Mouse (Mus musculus) A20 (cell line): ENCODE data around the gene Fpgs.
A peak's percentile ranks its signal among the peaks of the same experiment; 100 is the strongest.

Experiments
- DNase-seq: peaks from one replicate; pipeline ENCODE4 v3.0.0-alpha.2; 2011; ENCODE audit warnings: low read depth, low spot score

The Fpgs gene

GRCm38 (mm10) chr2:32724832-32725790, 21.2 kb upstream of the Fpgs start:
- DNase-seq: no peak

- no peak for DNase-seq
Observed at GRCm38 (mm10) chr2:32724149-32724548, 20.2 kb upstream of the Fpgs start.

DNA sequence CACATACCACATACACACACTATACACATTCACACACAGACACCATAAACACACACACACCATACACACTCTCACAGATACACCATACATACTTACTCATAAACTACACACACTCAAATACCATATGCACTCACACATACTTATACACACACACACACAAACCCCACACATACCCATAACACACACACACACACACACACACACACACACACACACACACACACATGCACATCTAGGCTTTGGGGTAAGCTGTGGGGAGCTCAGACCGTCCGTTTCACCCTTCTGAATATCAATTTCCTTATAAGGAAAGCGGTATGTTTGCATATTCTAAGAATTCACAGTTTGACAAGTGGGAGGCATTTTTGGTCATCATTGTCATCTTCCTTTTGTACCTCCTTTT, 18.6 kb upstream of the Fpgs start:
- peak; percentile 53 for DNase-seq

DNA sequence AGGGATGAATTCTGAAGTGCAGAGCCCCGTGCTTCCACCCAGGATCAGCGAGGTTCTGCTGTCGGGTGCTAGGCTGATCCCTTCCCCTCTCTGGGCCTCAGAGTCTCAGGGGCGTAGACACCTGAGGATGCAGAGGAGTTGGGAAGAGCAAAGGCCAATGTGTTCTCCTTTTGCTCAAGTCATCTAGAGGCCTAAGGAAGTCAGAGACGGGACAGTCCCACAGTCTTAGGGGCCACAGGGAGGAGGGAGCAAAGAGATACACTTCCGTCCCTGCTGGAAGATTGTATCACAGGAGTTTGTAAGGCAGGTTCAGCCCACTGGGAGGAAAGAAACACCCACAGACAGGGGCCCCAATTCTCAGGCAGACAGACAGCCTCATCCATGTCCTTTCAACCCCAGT, 18.1 kb upstream of the Fpgs start:
- DNase-seq: peak; percentile 58

GRCm38 (mm10) chr2:32720681-32721229, 16.8 kb upstream of the Fpgs start, which contains the start of gene Sh2d3c:
TSS of gene Sh2d3c (plus strand) at chr2:32721055.
- peak; percentile 83 for DNase-seq

- peak; percentile 82 for DNase-seq
Observed at GRCm38 (mm10) chr2:32720053-32720452, 16.1 kb upstream of the Fpgs start.

DNA sequence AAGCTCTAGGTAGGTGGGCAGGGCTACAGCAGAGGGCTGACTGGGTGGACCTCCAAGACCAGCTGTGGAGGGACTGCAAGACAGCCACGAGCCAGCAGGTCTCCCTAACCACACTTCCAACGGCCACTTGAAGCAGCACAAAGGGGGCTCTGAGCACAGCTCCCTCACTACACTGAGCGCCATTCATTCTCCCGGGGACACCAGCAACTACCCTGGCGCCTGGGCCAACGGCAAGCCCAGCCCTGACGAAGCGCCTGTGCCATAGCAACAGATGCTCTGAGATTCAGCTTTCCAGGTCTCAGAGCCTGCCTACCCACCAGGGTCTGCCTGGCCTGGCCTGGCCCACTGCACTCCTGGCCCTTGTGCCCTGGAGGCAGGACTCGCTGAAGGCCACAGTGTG, 14.8 kb upstream of the Fpgs start:
- DNase-seq: no peak

DNA sequence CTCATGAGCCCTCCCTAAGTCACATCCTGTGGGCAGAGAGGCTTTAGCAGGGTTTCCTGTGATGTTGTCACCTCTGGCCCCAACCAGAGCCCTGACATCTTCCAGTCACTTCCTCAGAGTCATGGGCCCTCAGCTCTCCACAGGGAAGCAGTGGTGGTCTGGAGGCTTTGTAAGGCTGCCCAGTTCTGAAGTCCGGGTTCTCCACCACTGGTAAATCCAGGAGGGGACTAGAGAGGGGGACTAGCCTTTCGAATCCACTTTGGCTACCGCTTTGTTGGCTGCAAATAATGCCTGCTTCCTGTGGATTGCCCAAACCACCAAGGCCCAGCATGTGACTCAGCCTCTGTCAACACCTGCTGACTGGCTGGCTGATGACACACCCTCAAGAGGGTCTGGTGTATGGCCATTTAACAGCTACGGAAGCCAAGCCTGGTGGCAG, 11.1 kb upstream of the Fpgs start:
- peak; percentile 53 for DNase-seq

DNA sequence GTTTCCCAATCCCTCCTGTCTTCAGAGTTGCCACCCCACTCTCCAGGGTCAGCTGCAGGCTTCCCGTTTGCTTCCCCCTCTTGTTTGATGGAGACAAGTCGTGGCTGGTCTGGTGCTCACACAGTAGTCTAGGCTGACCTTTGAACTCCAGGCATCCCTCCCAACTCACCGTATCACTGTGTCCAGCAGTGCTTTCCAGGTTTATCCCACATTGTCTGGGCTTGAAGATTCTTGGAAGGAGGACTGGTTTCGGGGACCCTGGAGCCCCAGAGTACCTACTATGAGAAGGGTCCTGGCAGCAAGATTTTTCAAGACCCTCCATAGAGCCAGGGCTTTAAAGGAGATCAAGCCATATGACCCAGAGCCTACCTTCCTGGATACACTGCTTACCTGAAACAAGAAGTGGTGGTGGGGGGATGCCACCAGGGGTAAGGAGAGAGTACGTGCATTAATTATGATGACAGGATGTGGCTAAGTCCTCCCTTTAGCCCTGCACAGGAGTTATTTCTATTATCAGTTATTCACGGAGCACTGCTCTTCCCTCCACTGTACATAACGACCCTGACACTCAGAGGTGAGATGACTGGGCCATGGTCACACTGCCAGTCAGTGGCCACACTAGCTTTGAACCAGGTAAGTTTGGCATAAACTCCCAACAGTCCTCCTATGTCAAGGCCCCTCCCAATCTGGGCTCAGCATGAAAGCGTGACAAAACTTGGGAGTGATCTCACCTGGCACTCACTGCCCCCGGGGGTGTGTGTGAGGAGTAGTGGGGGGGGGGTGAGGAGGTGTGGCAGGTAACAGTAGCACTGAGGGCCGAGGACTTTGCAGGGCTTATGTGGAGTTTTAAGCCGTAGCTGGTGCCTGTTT, 10.4 kb upstream of the Fpgs start:
- no peak for DNase-seq

- peak; percentile 96 for DNase-seq
Observed at GRCm38 (mm10) chr2:32712934-32713817, 9.2 kb upstream of the Fpgs start, which contains the start of gene Cdk9. TSS of gene Cdk9 (minus strand) at chr2:32713076.

DNA sequence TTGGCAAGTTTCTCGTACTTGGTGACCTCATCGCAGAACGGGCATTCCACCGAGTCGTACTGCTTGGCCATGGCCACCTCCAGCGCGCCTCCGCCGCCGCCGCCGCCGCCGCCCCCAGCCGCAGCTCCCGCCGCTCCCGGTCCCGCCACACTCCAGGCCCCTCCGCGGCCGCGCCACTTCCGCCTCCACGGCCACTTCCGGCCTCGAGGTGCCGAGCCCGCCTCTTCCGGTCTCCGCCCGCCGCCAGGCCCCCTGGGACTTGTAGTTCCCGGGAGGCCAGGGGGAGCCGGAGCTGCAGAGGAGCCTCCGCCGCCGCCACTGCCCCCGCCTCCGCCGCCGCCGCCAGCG, 8.6 kb upstream of the Fpgs start:
- DNase-seq: peak; percentile 94

GRCm38 (mm10) chr2:32712108-32712551, 8.2 kb upstream of the Fpgs start:
- DNase-seq: peak; percentile 82

DNA sequence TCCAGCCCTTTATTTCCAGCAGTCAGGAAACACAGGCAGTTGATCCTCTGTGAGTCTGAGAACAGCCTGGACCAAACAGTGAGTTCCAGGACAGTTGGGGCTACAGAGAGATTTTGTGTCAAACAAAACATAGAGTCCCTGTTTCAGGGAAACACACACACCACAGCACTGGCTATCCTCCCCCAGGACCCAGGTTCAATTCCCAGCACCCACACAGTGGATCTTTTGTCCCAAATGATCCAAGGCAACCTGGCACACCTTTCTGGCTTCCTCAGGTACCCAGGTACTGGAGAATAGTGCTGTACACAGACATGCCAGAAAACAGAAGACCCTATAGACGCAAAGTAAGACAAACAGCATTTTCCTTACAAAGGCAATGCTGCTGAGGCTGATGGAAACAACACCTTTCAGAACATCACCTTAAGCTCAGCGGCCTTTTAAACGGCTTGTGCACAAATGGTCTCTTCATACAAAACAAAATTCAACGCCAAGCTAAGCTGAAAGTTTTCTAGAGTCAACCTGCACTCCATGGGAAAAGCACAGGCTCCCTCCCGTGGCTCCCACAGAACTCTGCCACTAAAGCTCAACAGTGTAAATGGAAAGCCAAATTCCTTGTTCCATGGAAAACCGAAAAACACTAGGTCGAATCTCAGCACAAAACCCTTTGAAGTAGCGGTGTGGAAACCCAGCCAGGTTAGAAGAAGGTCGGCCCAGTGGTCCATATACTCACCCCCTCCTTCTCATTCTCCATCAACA, 7.5 kb upstream of the Fpgs start:
- DNase-seq: no peak

DNA sequence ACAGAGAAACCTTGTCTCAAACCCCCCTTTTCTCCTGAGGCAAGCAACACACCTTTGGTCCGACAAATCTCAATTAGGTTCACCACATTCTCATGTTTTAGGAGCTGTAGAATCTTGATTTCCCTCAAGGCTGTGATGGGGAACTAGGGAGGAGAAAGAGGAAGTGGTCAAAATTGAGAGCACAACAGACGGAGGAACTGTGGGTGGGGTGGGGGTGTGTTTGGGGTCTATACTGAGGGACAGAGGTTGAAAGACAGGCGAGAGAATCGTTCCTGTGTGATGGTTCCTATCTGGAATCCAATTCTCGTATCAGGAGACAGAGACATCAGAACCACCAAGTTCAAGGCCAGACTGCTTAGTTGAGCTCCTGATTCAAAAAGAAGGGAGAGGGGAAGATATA, 6.5 kb upstream of the Fpgs start:
- DNase-seq: peak; percentile 77

DNA sequence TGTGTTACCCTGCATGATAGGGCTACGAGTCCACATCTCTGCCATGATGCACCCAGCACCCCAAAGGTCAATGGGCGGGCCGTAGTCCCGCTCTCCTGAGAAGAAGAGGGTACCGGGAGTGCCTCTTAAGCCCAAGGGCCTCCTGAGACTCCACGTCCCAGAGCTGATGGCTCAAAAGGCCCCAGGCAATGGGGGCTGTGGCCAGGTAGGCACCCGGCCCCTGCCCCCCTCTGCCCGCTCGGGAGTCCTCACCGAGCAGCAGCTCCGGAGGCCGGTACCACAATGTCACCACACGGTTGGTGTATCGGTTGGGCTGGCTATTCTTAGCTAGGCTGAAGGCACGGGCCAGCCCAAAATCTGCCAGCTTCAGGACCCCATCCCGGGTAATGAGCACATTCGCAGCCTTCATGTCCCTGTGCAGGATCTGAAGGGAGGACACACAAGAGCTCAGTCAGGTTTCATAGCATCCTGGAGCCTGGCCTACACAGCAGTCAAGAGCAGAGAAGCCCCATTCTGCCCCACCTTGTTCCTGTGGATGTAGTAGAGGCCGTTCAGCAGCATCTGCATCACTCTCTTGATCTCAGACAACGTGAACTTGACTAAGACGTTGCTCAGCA, 5.7 kb upstream of the Fpgs start:
- DNase-seq: no peak

DNA sequence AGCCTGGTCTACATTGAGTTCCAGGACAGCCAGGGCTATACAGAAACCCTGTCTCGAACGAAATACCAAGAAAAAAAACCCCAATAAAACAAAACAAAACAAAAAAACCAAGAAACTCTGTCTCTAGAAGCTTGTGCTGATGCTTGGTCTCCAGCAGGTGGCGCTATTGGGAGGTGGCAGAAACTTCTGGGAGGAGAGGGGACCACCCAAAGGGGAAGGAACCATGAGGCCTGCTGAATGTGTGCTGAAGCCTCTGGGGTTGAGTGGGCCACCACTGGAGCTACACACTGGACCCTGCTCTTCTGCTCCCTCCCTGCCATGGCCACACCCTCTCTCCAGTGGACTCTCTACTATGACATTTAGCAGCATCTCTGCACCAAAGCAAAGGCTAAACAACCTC, 4.7 kb upstream of the Fpgs start:
- DNase-seq: peak; percentile 69

GRCm38 (mm10) chr2:32706971-32707370, 3.0 kb upstream of the Fpgs start:
- no peak for DNase-seq

DNA sequence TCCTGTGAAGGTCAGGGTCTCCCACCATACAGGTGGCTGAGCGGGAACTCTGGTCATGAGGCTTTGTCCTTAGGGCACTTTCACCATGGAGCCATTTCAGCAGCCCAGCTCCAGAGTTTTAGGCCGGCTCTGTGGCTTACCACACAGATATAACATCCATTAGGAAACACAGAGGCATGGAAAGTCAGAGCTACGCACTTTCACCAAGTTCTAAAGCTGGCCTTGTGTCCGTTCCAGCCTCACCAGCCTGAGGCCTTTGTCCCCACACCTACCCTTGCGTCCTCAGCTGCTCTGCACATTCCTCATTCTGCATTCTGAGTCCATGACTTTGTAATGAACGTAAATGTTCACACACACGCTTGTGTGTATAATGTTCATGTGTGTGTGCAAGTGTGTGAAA, 1.1 kb upstream of the Fpgs start:
- DNase-seq: no peak

- DNase-seq: no peak
Observed at GRCm38 (mm10) chr2:32703046-32703445, 899 bp downstream of the Fpgs start.
